In genomic region chr13:6465911-6466419, GRCm38 (mm10) we compare ENCODE assay signal across 23 mouse cellular contexts.
"Had no signal": no experiment of that assay in that cellular context is flagged by ENCODE, and none has a peak within 500 bp of the region (broad histone marks: within the 10 kb centered on the region; RNA-seq: fewer than 3 reads in every experiment).

No protein-coding gene starts in this region.

- H3K36me3 ChIP-seq: limb, embryonic 12.5 days; liver, embryonic 12.5 days; liver, embryonic 15.5 days; lung, embryonic 15.5 days; midbrain, embryonic 10.5 days; midbrain, embryonic 15.5 days; neural tube, embryonic 12.5 days; neural tube, embryonic 15.5 days; stomach, embryonic 15.5 days had no signal

- H3K9me3 ChIP-seq: limb, embryonic 12.5 days; liver, embryonic 12.5 days; liver, embryonic 15.5 days; lung, embryonic 15.5 days; midbrain, embryonic 10.5 days; midbrain, embryonic 15.5 days; neural tube, embryonic 12.5 days; neural tube, embryonic 15.5 days; stomach, embryonic 15.5 days had no signal

- H3K4me1 ChIP-seq: limb, embryonic 12.5 days; liver, embryonic 12.5 days; liver, embryonic 15.5 days; lung, embryonic 15.5 days; megakaryocyte, embryonic 14.5 days; stomach, embryonic 15.5 days had no signal

- H3K4me2 ChIP-seq: limb, embryonic 12.5 days; liver, embryonic 12.5 days; liver, embryonic 15.5 days; lung, embryonic 15.5 days; midbrain, embryonic 15.5 days; neural tube, embryonic 12.5 days; neural tube, embryonic 15.5 days; stomach, embryonic 15.5 days had no signal

- DNase-seq: kidney, adult 18-20 months; kidney, adult 9 months; kidney, postnatal 25 days; layer of hippocampus, adult 9-11 months; liver; lung, adult 18-20 months; lung, postnatal 10 days; lung, postnatal 36 days; right cerebral cortex, adult 18-20 months; right cerebral cortex, postnatal 14 days; right cerebral cortex, postnatal 4 days; thymus, postnatal 25 days had no signal

- ATAC-seq: liver, embryonic 12.5 days; midbrain, embryonic 15.5 days had no signal

- H3K27me3 ChIP-seq: limb, embryonic 12.5 days; liver, embryonic 12.5 days; liver, embryonic 15.5 days; lung, embryonic 15.5 days; megakaryocyte, embryonic 14.5 days; midbrain, embryonic 15.5 days; neural tube, embryonic 12.5 days; neural tube, embryonic 15.5 days; stomach, embryonic 15.5 days had no signal

- H3K27ac ChIP-seq: layer of hippocampus, adult 2 months; limb, embryonic 12.5 days; liver, embryonic 12.5 days; liver, embryonic 15.5 days; lung, embryonic 15.5 days; midbrain, embryonic 10.5 days; midbrain, embryonic 15.5 days; neural tube, embryonic 12.5 days; neural tube, embryonic 15.5 days; stomach, embryonic 15.5 days had no signal

- H3K9ac ChIP-seq: limb, embryonic 12.5 days; liver, embryonic 12.5 days; liver, embryonic 15.5 days; lung, embryonic 15.5 days; midbrain, embryonic 15.5 days; neural tube, embryonic 12.5 days; neural tube, embryonic 15.5 days; stomach, embryonic 15.5 days had no signal

- H3K4me3 ChIP-seq: layer of hippocampus, adult 2 months; limb, embryonic 12.5 days; liver, embryonic 12.5 days; liver, embryonic 15.5 days; lung, embryonic 15.5 days; megakaryocyte, embryonic 14.5 days; midbrain, embryonic 10.5 days; midbrain, embryonic 15.5 days; neural tube, embryonic 12.5 days; neural tube, embryonic 15.5 days; stomach, embryonic 15.5 days had no signal
